Mouse (Mus musculus): Measurements from ENCODE around the gene Mdm4. TPM values are rescaled to one million over a fixed set of nuclear protein-coding genes. Genes with fewer than 3 reads are reported as not detected.

Mdm4 gene
- polyA plus RNA-seq (2014; fragmentation: Illumina TruSeq; extraction: RNeasy Lipid Tissue Mini Kit (QIAGEN cat#74804)): 177 TPM

GRCm38 (mm10) chr1:133030461-133030860, at the start of gene Mdm4:
Gene Mdm4, minus strand, starts transcription at chr1:133030561.

GRCm38 (mm10) chr1:133045011-133045860, 14.9 kb upstream of the Mdm4 start, which contains the start of gene Pik3c2b:
Gene Pik3c2b, plus strand, starts transcription at chr1:133045667.

Other genes starting within 250 kb of the Mdm4 start
- 1.3 TPM for gene Lrrn2, start 150.3 kb downstream of the Mdm4 start, polyA plus RNA-seq (2014; fragmentation: Illumina TruSeq; extraction: RNeasy Lipid Tissue Mini Kit (QIAGEN cat#74804))
- gene Pik3c2b, start 15.1 kb upstream of the Mdm4 start, polyA plus RNA-seq (2014; fragmentation: Illumina TruSeq; extraction: RNeasy Lipid Tissue Mini Kit (QIAGEN cat#74804)): 1.6 TPM
- 95.0 TPM for gene Ppp1r15b, start 100.6 kb upstream of the Mdm4 start, polyA plus RNA-seq (2014; fragmentation: Illumina TruSeq; extraction: RNeasy Lipid Tissue Mini Kit (QIAGEN cat#74804))
- 4.8 TPM for gene Plekha6, start 133.6 kb upstream of the Mdm4 start, polyA plus RNA-seq (2014; fragmentation: Illumina TruSeq; extraction: RNeasy Lipid Tissue Mini Kit (QIAGEN cat#74804))

Measured in ovary, adult 10 weeks (tissue).